In genomic region chr17:57058891-57059485, GRCm38 (mm10) we compare ENCODE assay signal across 7 mouse cellular contexts. TPM values are rescaled to one million over a fixed set of nuclear protein-coding genes. Genes with fewer than 3 reads are reported as not detected.
DNase-seq lines count a peak whose midpoint lies in the region; ATAC-seq and TF ChIP-seq lines count a peak whose summit lies in the region.

Crb3 (plus strand) TSS chr17:57059105.

- H3K4me3 ChIP-seq in ES-Bruce4 (ENCODE audit: low read depth, low read length): peak within 1 kb of the TSS; percentile 67
- H3K4me3 ChIP-seq in embryonic facial prominence, embryonic 15.5 days (replicated peaks): peak within 1 kb of the TSS; percentile 79
- H3K4me3 ChIP-seq in heart, postnatal 0 days (ENCODE audit: low read depth, low read length): peak within 1 kb of the TSS; percentile 80

- H3K27me3 ChIP-seq in ES-Bruce4 (ENCODE audit: control insufficient read depth, insufficient read depth, low read length, poor library complexity, severe bottlenecking) (no peaks in the 10 kb centered on the region), Patski (no peaks in the 10 kb centered on the region)
- peaks cover 26% of the 10 kb centered on the region for H3K27me3 ChIP-seq in embryonic facial prominence, embryonic 15.5 days
- peaks cover 29% of the 10 kb centered on the region for H3K27me3 ChIP-seq in heart, postnatal 0 days (ENCODE audit: control insufficient read depth, insufficient read depth, low read length)

- H3K4me2 ChIP-seq in embryonic facial prominence, embryonic 15.5 days (replicated peaks): peak within 1 kb of the TSS; percentile 88
- peak within 1 kb of the TSS; percentile 87 for H3K4me2 ChIP-seq in heart, postnatal 0 days (ENCODE audit: low read depth, low read length)

- H3K27ac ChIP-seq in ES-Bruce4 (ENCODE audit: insufficient read depth, low read length): no peak within 1 kb of the TSS
- H3K27ac ChIP-seq in embryonic facial prominence, embryonic 15.5 days (replicated peaks): peak within 1 kb of the TSS; percentile 48; the same call in 1 of the 2 replicates
- H3K27ac ChIP-seq in heart, postnatal 0 days (ENCODE audit: low read depth): peak within 1 kb of the TSS; percentile 87

- no peak for TF ChIP-seq EP300 in ES-Bruce4 (IDR thresholded peaks at IDR 0.05; ENCODE audit: insufficient read depth, low read depth, low read length)
- TF ChIP-seq EP300 in heart, postnatal 0 days (IDR thresholded peaks at IDR 0.05; ENCODE audit: low read depth): no peak

- TF ChIP-seq CTCF in ES-Bruce4 (IDR thresholded peaks at IDR 0.05; ENCODE audit: low read depth, low read length) (no peak), Patski (IDR thresholded peaks at IDR 0.05) (no peak)
- TF ChIP-seq CTCF in heart, postnatal 0 days (IDR thresholded peaks at IDR 0.05; ENCODE audit: low read depth): no peak

- POLR2A ChIA-PET in Patski (lab: Charles Lee): no interaction called here

- no peaks in the 10 kb centered on the region for H3K36me3 ChIP-seq in ES-Bruce4 (ENCODE audit: control insufficient read depth, insufficient read depth, low read length, poor library complexity, severe bottlenecking)
- no peaks in the 10 kb centered on the region for H3K36me3 ChIP-seq in embryonic facial prominence, embryonic 15.5 days
- H3K36me3 ChIP-seq in heart, postnatal 0 days (replicated peaks; ENCODE audit: control insufficient read depth, insufficient read depth, low read length): peaks cover 8% of the 10 kb centered on the region

- TF ChIP-seq POLR2A in ES-Bruce4 (IDR thresholded peaks at IDR 0.05; ENCODE audit: insufficient read depth, low read length): no peak

- CTCF ChIA-PET in Patski (lab: Charles Lee): no interaction called here

- in situ Hi-C loops in Patski (cut with MboI; ENCODE audit: low pct_unique_long_range_greater_than_20kb): no loop called here

- DNase-seq in Patski (ENCODE audit: low read depth, low spot score): no peak
- peak; percentile 18 for DNase-seq in heart, postnatal 0 days (ENCODE audit: low spot score)
- DNase-seq in kidney, postnatal 36 days: peak; percentile 44 to 59
- peak; percentile 34 to 65 for DNase-seq in lung, postnatal 4 days
- peak; percentile 63 for DNase-seq in testis, postnatal 10 days (ENCODE audit: low spot score)

- ATAC-seq in Patski: no peak
- no peak; the same call in 1 of the 2 replicates for ATAC-seq in embryonic facial prominence, embryonic 15.5 days (ENCODE audit: insufficient number of reproducible peaks, low FRiP score, low TSS enrichment, low read depth)
- ATAC-seq in heart, postnatal 0 days (ENCODE audit: insufficient read depth, low read depth): peak; percentile 16; the same call in 1 of the 2 replicates

- H3K9me3 ChIP-seq in ES-Bruce4 (replicated peaks; ENCODE audit: control insufficient read depth, insufficient read depth, low read length, poor library complexity, severe bottlenecking): no peaks in the 10 kb centered on the region
- no peaks in the 10 kb centered on the region for H3K9me3 ChIP-seq in embryonic facial prominence, embryonic 15.5 days (replicated peaks)
- no peaks in the 10 kb centered on the region for H3K9me3 ChIP-seq in heart, postnatal 0 days (replicated peaks; ENCODE audit: control insufficient read depth, low read length)

- peak within 1 kb of the TSS; percentile 39 for H3K9ac ChIP-seq in ES-Bruce4 (ENCODE audit: low read depth, poor library complexity, severe bottlenecking)
- peak within 1 kb of the TSS; percentile 48 for H3K9ac ChIP-seq in embryonic facial prominence, embryonic 15.5 days
- H3K9ac ChIP-seq in heart, postnatal 0 days (replicated peaks; ENCODE audit: low read depth, low read length): peak within 1 kb of the TSS; percentile 75

- 0% methylated on average over 21 of the region's 22 CpGs for WGBS in embryonic facial prominence, embryonic 15.5 days
- 2% methylated on average over 19 of the region's 22 CpGs for WGBS in heart, postnatal 0 days

- peaks cover 7% of the 10 kb centered on the region for H3K4me1 ChIP-seq in ES-Bruce4 (ENCODE audit: control insufficient read depth, insufficient read depth, low read length)
- peaks cover 22% of the 10 kb centered on the region for H3K4me1 ChIP-seq in embryonic facial prominence, embryonic 15.5 days
- H3K4me1 ChIP-seq in heart, postnatal 0 days (ENCODE audit: control insufficient read depth, insufficient read depth): peaks cover 18% of the 10 kb centered on the region

RNA-seq across cellular contexts. Expression of gene Crb3, which starts in this region (rescaled TPM):
- polyA plus RNA-seq in ES-Bruce4 (2011; ENCODE audit: insufficient read depth, insufficient read length, low read depth, missing spikeins) (53.5 and 57.7 TPM in 2 replicates), Patski (2021) (31.4 TPM)
- polyA plus RNA-seq in embryonic facial prominence, embryonic 15.5 days (2015; fragmentation: Nextera tagmentation; extraction: Ambion mirVana): 13.0 and 14.6 TPM in 2 replicates
- total RNA-seq in heart, postnatal 0 days (2014; rRNA removed; ENCODE audit: low replicate concordance): 1.7 TPM in 1 of 2 replicates, not detected in the other
- 0.66 and 0.77 TPM in 2 replicates for polyA plus RNA-seq in heart, postnatal 0 days (2015; fragmentation: Nextera tagmentation; extraction: Ambion mirVana)
